Mouse (Mus musculus) midbrain, embryonic 14.5 days (tissue): ENCODE measurements at regions not wholly inside any gene's neighbourhood (a gene's known extent, or its start where the extent isn't known, plus 50 kb on each side); places are given as distances from the start of the nearest gene placed in this dataset.

Experiments
- ATAC-seq: fragments of 200-750 bp; cut with Nextera tagmentation; 2 replicates; pipeline ENCODE4 v1.8.0; 2017; ENCODE audit warnings: moderate number of reproducible peaks, moderate library complexity; ENCODE audit not compliant: low FRiP score, low TSS enrichment
- DNase-seq: peaks from one replicate; pipeline ENCODE4 v3.0.0-alpha.2; 2015
- H3K27ac ChIP-seq: fragments of 300-500 bp; sonication (generic); replicated peaks from 2 replicates; pipeline ENCODE4 v1.5.1; 2014; ENCODE audit warnings: mild to moderate bottlenecking, low read depth, low read length, moderate library complexity
- H3K27me3 ChIP-seq: fragments of 300-500 bp; sonication (generic); 2 replicates; pipeline ENCODE4 v1.6.1; 2014; ENCODE audit warnings: low read length, control low read depth, mixed read lengths; ENCODE audit not compliant: control insufficient read depth, insufficient read depth
- H3K36me3 ChIP-seq: fragments of 300-500 bp; sonication (generic); 2 replicates; pipeline ENCODE4 v1.6.1; 2014; ENCODE audit warnings: low read length, control low read depth; ENCODE audit not compliant: control insufficient read depth, insufficient read depth
- H3K4me1 ChIP-seq: fragments of 300-500 bp; sonication (generic); 2 replicates; pipeline ENCODE4 v1.6.1; 2014; ENCODE audit warnings: mild to moderate bottlenecking, antibody characterized with exemption, low read length, control low read depth; ENCODE audit not compliant: control insufficient read depth, insufficient read depth
- H3K4me2 ChIP-seq: fragments of 300-500 bp; sonication (generic); 2 replicates; pipeline ENCODE4 v1.6.1; 2014; ENCODE audit warnings: mild to moderate bottlenecking, low read length, moderate library complexity
- H3K4me3 ChIP-seq: fragments of 300-500 bp; sonication (generic); replicated peaks from 2 replicates; pipeline ENCODE4 v1.5.1; 2014; ENCODE audit warnings: low read depth, low read length
- H3K9ac ChIP-seq: fragments of 300-500 bp; sonication (generic); replicated peaks from 2 replicates; pipeline ENCODE4 v1.6.1; 2014; ENCODE audit warnings: mild to moderate bottlenecking, low read length, moderate library complexity
- H3K9me3 ChIP-seq: fragments of 300-500 bp; sonication (generic); 2 replicates; pipeline ENCODE4 v1.6.1; 2016; ENCODE audit warnings: low read length, control low read depth, mixed read lengths; ENCODE audit not compliant: control insufficient read depth
- WGBS: fragments of 180-500 bp; shearing (Covaris S2); extraction: QIAGEN DNeasy Blood & Tissue Kit; methylation state at CpG from one replicate; pipeline ENCODE4 v1.1.7; 2014; 5-methylcytosine and 5-hydroxymethylcytosine counted together

DNA sequence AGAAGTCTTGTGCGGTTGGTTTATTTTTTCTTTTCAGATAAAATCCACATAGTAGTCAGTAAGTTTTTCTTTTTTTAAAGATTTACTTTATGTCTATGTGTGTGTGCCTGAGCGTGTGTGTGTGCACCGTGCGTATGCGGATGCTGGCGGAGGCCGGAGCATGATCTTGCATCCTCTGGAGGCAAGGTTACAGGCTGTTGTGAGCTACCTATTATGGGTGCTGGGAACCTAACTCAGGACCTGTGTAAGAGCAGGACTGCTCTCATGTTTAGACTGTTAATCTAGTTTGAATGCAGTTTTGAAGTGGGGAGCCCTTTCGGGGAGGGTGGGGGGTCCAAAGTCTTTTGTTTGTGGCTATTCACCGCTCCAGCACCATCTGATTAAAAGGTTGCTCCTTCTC lies 154.1 kb downstream of the Slc38a4 start:
- ATAC-seq: no peak
- Histone ChIP-seq H3K4me2 (no peak overlapping the region), H3K4me3 (no peak overlapping the region), H3K4me1 (no peaks in the 10 kb centered on the region), H3K27me3 (no peaks in the 10 kb centered on the region), H3K9ac (no peak overlapping the region), H3K27ac (no peak overlapping the region), H3K9me3 (no peaks in the 10 kb centered on the region), H3K36me3 (no peaks in the 10 kb centered on the region)
- 94% methylated on average over 9 of the region's 9 CpGs for WGBS
- DNase-seq: no peak

DNA sequence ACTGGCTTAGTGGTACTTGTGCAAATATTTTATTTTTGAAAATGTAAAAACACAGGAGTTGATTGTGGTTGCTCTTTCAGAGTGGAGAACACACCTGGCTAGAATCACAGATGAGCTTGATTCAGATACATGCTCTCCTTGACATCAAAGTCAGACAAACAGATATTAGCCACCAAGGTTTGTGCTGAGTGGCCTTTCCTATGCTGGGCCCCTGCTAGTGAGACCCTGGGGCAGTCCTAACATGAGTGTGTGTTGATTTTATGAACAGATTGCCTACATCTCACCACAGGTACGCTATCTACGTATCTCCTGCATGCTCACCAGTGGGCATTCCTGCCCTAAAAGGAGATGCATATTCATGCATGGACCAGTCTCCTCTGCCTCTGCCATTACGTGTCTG lies 157.5 kb downstream of the Slc38a4 start:
- H3K9me3 ChIP-seq: no peaks in the 10 kb centered on the region
- no peak overlapping the region for H3K4me3 ChIP-seq
- H3K4me2 ChIP-seq: no peak overlapping the region
- no peaks in the 10 kb centered on the region for H3K36me3 ChIP-seq
- no peak overlapping the region for H3K9ac ChIP-seq
- no peaks in the 10 kb centered on the region for H3K27me3 ChIP-seq
- WGBS: 96% methylated on average over 3 of the region's 3 CpGs
- no peak overlapping the region for H3K27ac ChIP-seq
- ATAC-seq (no peak), DNase-seq (no peak)
- H3K4me1 ChIP-seq: no peaks in the 10 kb centered on the region

DNA sequence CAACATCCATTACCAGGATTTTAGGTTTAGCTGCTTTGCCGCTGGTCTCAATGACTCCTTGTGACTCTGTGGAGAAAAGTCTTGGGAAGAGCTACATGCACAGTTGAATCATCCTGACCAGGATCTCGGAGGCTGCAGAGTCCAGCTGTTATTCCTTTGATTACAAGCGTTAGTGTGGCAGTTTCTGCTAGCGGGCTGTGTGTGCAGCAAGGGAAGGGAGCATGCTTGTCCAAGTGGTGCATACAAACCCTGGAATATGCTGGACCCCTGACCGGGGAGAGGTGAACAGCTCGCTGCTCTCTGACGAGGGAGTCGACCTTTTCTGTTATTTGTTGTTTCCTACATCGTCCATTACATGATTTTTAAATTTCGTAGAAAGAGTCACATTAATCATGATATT lies 170.9 kb downstream of the Slc38a4 start:
- Histone ChIP-seq H3K27ac (no peak overlapping the region), H3K9ac (no peak overlapping the region), H3K9me3 (no peaks in the 10 kb centered on the region), H3K4me3 (no peak overlapping the region), H3K4me1 (no peaks in the 10 kb centered on the region), H3K36me3 (no peaks in the 10 kb centered on the region), H3K4me2 (no peak overlapping the region), H3K27me3 (no peaks in the 10 kb centered on the region)
- ATAC-seq (no peak), DNase-seq (no peak)
- WGBS: 89% methylated on average over 10 of the region's 10 CpGs

DNA sequence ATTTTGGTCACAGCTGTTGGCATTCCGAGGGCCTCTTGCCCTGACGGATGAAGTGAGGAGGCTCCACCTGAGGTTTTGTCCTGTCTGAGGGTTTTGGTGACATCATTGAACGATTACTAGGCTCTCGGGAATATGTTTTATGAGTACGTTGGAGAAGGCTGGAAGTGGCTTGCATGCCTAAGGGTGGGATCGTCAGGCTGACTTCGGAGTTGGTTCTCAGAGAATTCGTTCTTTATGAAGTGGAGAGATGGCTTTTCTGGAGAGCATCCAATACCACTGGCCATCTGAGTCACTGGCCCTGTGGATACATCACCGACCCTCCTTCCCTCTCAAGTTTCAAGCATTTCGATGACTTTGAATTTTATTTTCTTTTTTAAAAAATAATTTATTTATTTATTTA lies 172.0 kb downstream of the Slc38a4 start:
- ATAC-seq (no peak), DNase-seq (no peak)
- Histone ChIP-seq H3K27ac (no peak overlapping the region), H3K36me3 (no peaks in the 10 kb centered on the region), H3K4me2 (no peak overlapping the region), H3K27me3 (no peaks in the 10 kb centered on the region), H3K4me1 (no peaks in the 10 kb centered on the region), H3K4me3 (no peak overlapping the region), H3K9ac (no peak overlapping the region), H3K9me3 (no peaks in the 10 kb centered on the region)
- WGBS: 85% methylated on average over 10 of the region's 10 CpGs

DNA sequence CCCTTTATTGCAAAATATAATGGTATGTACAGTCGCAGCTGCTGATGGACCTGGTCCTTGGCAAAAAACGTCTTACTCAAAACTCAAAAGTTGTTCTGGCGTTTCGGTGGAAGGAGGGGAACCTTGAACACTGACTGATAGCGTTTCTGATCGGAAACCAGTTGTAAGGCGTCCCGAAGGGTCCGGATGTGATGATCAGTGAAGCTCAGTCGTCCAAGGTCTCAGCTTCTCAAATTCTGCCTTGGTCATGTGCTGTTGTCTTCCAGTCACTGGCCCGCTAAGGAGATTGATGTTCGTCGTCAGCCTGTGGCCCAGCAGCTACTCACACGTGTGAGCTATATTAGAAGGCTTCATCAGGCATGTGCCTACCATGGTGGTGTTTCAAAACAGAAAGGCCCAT lies 173.5 kb downstream of the Slc38a4 start:
- no peak overlapping the region for H3K27ac ChIP-seq
- 91% methylated on average over 14 of the region's 14 CpGs for WGBS
- DNase-seq: no peak

DNA sequence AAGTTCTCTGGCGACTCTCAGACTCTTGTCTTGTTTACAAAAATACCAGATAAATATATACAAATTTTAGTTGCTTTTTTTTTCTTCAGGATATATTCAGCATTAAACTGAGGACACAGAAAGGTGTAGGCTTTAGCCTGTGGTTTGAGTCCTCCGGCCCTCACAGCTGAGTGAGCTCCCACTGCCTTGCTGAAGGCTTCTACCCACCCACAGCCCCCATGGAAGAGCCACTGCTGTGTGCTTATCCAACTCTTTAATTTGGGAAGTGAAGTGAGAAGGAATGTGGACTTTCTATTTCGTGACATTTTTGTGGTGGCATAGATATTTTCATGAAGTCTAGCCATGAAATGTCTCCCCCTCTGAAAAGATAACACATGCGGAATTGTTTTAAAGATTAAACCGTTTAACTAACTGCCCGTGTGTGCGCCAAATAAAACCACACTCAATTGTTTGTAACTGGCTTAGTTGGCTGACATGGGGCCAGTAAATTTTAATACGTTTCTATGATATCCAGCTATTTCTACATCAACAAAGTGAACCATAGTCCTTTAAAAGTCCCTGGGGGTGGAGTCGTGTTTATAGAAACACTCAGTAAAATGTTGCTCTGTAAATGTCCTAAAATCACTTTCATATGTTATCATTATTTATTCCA lies 174.1 kb downstream of the Slc38a4 start:
- H3K27ac ChIP-seq: no peak overlapping the region
- DNase-seq: no peak
- no peak for ATAC-seq
- no peaks in the 10 kb centered on the region for H3K9me3 ChIP-seq
- no peaks in the 10 kb centered on the region for H3K4me1 ChIP-seq
- H3K4me3 ChIP-seq: no peak overlapping the region
- H3K9ac ChIP-seq: no peak overlapping the region
- H3K36me3 ChIP-seq: no peaks in the 10 kb centered on the region
- no peaks in the 10 kb centered on the region for H3K27me3 ChIP-seq
- 84% methylated on average over 9 of the region's 9 CpGs for WGBS
- H3K4me2 ChIP-seq: no peak overlapping the region

More for the DNA sequence above, 173.5 kb downstream of the Slc38a4 start:
- H3K4me3 ChIP-seq: no peak overlapping the region
- no peak overlapping the region for H3K4me2 ChIP-seq
- H3K4me1 ChIP-seq: no peaks in the 10 kb centered on the region
- H3K9me3 ChIP-seq: no peaks in the 10 kb centered on the region
- no peaks in the 10 kb centered on the region for H3K27me3 ChIP-seq
- H3K9ac ChIP-seq: no peak overlapping the region
- ATAC-seq: no peak
- H3K36me3 ChIP-seq: no peaks in the 10 kb centered on the region

DNA sequence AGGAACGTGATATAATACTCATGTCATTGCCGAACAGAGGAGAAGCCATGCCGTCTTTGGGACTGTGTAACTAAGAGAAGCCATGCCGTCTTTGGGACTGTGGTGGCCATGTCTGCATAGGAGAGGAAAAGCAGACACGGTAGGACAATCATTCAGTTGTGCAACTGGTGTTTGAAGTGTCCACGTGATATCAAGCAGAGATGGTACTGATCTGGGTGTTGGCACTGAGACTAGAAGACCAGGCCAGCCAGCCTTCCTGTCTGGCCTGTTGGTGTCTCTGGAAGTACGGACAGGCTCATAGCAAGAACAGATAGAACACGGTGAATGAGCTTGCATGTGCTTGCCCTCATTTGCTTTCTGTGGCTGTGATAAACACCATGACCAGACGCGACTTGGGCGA lies 175.7 kb downstream of the Slc38a4 start:
- Histone ChIP-seq H3K4me2 (no peak overlapping the region), H3K27me3 (no peaks in the 10 kb centered on the region), H3K27ac (no peak overlapping the region), H3K4me3 (no peak overlapping the region), H3K9me3 (no peaks in the 10 kb centered on the region), H3K9ac (no peak overlapping the region), H3K4me1 (no peaks in the 10 kb centered on the region), H3K36me3 (no peaks in the 10 kb centered on the region)
- DNase-seq (no peak), ATAC-seq (no peak)
- WGBS: 95% methylated on average over 11 of the region's 11 CpGs

DNA sequence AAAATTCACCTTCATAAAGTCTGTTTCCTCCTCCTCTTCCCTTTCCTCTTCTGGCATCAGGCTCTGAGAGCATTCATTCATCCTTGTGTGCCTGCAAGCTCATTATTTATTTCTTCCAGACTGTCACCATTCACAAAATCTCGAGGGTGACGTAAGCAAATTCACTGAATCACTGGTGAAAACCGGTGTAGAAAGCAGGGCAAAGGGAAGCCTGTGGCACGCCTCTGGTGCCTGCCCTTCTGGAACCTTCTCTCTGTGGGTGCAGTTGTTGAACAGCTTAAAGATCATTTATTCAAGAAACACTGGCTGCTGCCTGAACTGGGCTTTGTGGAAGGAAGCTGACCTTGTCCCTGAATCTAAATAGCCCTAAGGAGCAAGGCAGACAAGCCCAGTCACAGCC lies 177.0 kb downstream of the Slc38a4 start:
- Histone ChIP-seq H3K4me1 (no peaks in the 10 kb centered on the region), H3K9me3 (no peaks in the 10 kb centered on the region), H3K27ac (no peak overlapping the region), H3K27me3 (no peaks in the 10 kb centered on the region), H3K36me3 (no peaks in the 10 kb centered on the region), H3K4me3 (no peak overlapping the region), H3K9ac (no peak overlapping the region), H3K4me2 (no peak overlapping the region)
- DNase-seq (no peak), ATAC-seq (no peak)
- WGBS: 79% methylated on average over 4 of the region's 4 CpGs

DNA sequence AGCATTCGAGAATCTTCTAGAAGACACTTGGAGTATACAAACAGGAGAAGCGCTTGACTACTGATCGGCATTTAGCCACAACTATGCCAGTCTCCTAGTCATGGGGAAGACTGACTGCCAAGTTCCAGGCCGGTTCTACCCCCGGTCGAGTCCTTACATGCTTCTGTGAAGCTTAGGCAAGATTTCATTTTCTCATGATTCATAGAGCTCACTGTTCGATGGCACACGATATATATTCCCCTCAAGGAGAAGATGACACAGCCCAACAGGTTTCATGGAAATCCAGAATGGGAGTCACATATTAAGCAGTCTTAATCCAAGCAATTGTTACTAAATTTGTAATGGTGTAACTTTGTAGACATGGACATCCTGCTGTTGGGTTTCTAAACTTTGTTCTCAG lies 177.8 kb downstream of the Slc38a4 start:
- Histone ChIP-seq H3K9ac (no peak overlapping the region), H3K27me3 (no peaks in the 10 kb centered on the region), H3K4me1 (no peaks in the 10 kb centered on the region), H3K4me3 (no peak overlapping the region), H3K27ac (no peak overlapping the region), H3K9me3 (no peaks in the 10 kb centered on the region), H3K36me3 (no peaks in the 10 kb centered on the region), H3K4me2 (no peak overlapping the region)
- DNase-seq (no peak), ATAC-seq (no peak)
- 94% methylated on average over 8 of the region's 8 CpGs for WGBS
